Mouse (Mus musculus) skeletal muscle tissue, adult 2 months (tissue): ENCODE data around the gene Gm26620.

Experiments
- DNase-seq: peaks from one replicate; pipeline ENCODE4 v3.0.0-alpha.2; 2012; ENCODE audit warnings: low read depth, low spot score

Gene Gm26620

GRCm38 (mm10) chr1:170868905-170869283 lies 16.0 kb upstream of the Gm26620 start:
- no peak for DNase-seq

- DNase-seq = no peak
Measured at GRCm38 (mm10) chr1:170871402-170871801, 13.5 kb upstream of the Gm26620 start.

- no peak for DNase-seq
Measured at GRCm38 (mm10) chr1:170871961-170872360, 12.9 kb upstream of the Gm26620 start.

GRCm38 (mm10) chr1:170875676-170876075 lies 9.2 kb upstream of the Gm26620 start:
- no peak for DNase-seq

- DNase-seq = no peak
Measured at GRCm38 (mm10) chr1:170876906-170877305, 8.0 kb upstream of the Gm26620 start.

GRCm38 (mm10) chr1:170882915-170883485 lies 1.9 kb upstream of the Gm26620 start:
- DNase-seq = no peak

- no peak for DNase-seq
Measured at GRCm38 (mm10) chr1:170884390-170884789, 475 bp upstream of the Gm26620 start.

- DNase-seq = no peak
Measured at GRCm38 (mm10) chr1:170886044-170886458, 1.2 kb downstream of the Gm26620 start.

- DNase-seq = no peak
Measured at GRCm38 (mm10) chr1:170889310-170889709, 4.4 kb downstream of the Gm26620 start.

- DNase-seq = no peak
Measured at GRCm38 (mm10) chr1:170891646-170892045, 6.8 kb downstream of the Gm26620 start.

GRCm38 (mm10) chr1:170892279-170892678 lies 7.4 kb downstream of the Gm26620 start:
- DNase-seq = no peak

- DNase-seq = no peak
Measured at GRCm38 (mm10) chr1:170894603-170895602, 10.0 kb downstream of the Gm26620 start.

GRCm38 (mm10) chr1:170896651-170897281 lies 11.9 kb downstream of the Gm26620 start:
- no peak for DNase-seq

GRCm38 (mm10) chr1:170898413-170899075 lies 13.7 kb downstream of the Gm26620 start:
- peak; percentile 45 for DNase-seq

GRCm38 (mm10) chr1:170900799-170901467 lies 16.1 kb downstream of the Gm26620 start:
- DNase-seq = no peak

GRCm38 (mm10) chr1:170901536-170902238 lies 16.8 kb downstream of the Gm26620 start:
- peak; percentile 58 for DNase-seq

GRCm38 (mm10) chr1:170903485-170903884 lies 18.6 kb downstream of the Gm26620 start:
- DNase-seq = no peak

- no peak for DNase-seq
Measured at GRCm38 (mm10) chr1:170907111-170907455, 22.2 kb downstream of the Gm26620 start.

GRCm38 (mm10) chr1:170907456-170908191 lies 22.8 kb downstream of the Gm26620 start:
- no peak for DNase-seq

GRCm38 (mm10) chr1:170908341-170908740 lies 23.5 kb downstream of the Gm26620 start:
- DNase-seq = no peak
